ENCODE assay signal across 14 mouse cellular contexts in genomic region chr17:34729779-34730553, GRCm38 (mm10). TPM values are rescaled to one million over a fixed set of nuclear protein-coding genes. Genes with fewer than 3 reads are reported as not detected.
DNase-seq lines count a peak whose midpoint lies in the region; ATAC-seq and TF ChIP-seq lines count a peak whose summit lies in the region.
"Not testable (repeated sequence)": the region's sequence is repeated elsewhere in the genome, so short reads cannot be mapped to it uniquely, and the experiment has no call there.
"Had no signal": no experiment of that assay in that cellular context is flagged by ENCODE, and none has a peak within 500 bp of the region (broad histone marks: within the 10 kb centered on the region; RNA-seq: fewer than 3 reads in every experiment).

No protein-coding gene starts in this region.

- WGBS in liver, adult 2 months = 51% methylated on average over 12 of the region's 12 CpGs
- 64% methylated on average over 11 of the region's 12 CpGs for WGBS in liver, embryonic 16.5 days (ENCODE audit: insufficient replicate concordance)

- H3K4me2 ChIP-seq in liver, embryonic 16.5 days (ENCODE audit: low read depth, low read length) = not testable (repeated sequence)

- H3K9me3 ChIP-seq in liver, embryonic 16.5 days (replicated peaks; ENCODE audit: control insufficient read depth, low read length) = not testable (repeated sequence)

- peak; percentile 40 for ATAC-seq in liver, embryonic 16.5 days (ENCODE audit: low read depth)

- H3K79me2 ChIP-seq in liver, adult 2 months (ENCODE audit: control insufficient read depth, insufficient read depth, low read length) = not testable (repeated sequence)

- H3K4me1 ChIP-seq in liver, adult 2 months (ENCODE audit: control insufficient read depth, insufficient read depth, low read length) = peaks cover 30% of the 10 kb centered on the region
- H3K4me1 ChIP-seq in liver, embryonic 16.5 days (ENCODE audit: control insufficient read depth, low read depth, low read length) = not testable (repeated sequence)

- DNase-seq in adrenal gland, adult 2 months = peak; percentile 79
- DNase-seq in adrenal gland, postnatal 10 days = peak; percentile 48
- peak; percentile 31 for DNase-seq in adrenal gland, postnatal 25 days
- DNase-seq in liver, adult 2 months (ENCODE audit: extremely low read depth, low read depth, low spot score) = peak; percentile 51

- H3K9ac ChIP-seq in liver, adult 2 months (ENCODE audit: low read depth, low read length); liver, embryonic 16.5 days (ENCODE audit: low read depth, low read length): not testable (repeated sequence)

- not testable (repeated sequence) for H3K27me3 ChIP-seq in liver, adult 2 months (ENCODE audit: control insufficient read depth, insufficient read depth, low read length); liver, embryonic 16.5 days (ENCODE audit: control insufficient read depth, insufficient read depth, low read depth, low read length)

- TF ChIP-seq CTCF in liver, adult 2 months (IDR thresholded peaks at IDR 0.05; ENCODE audit: low read depth, low read length) = not testable (repeated sequence)

- not testable (repeated sequence) for H3K4me3 ChIP-seq in liver, adult 2 months (ENCODE audit: insufficient read depth, low read depth, low read length); liver, embryonic 16.5 days (ENCODE audit: low read depth, low read length)

- not testable (repeated sequence) for TF ChIP-seq POLR2A in liver, adult 2 months (IDR thresholded peaks at IDR 0.05; ENCODE audit: extremely low read depth, insufficient read depth, low read length)

- peaks cover 27% of the 10 kb centered on the region for H3K36me3 ChIP-seq in liver, adult 2 months (ENCODE audit: control insufficient read depth, insufficient read depth, low read length)
- not testable (repeated sequence) for H3K36me3 ChIP-seq in liver, embryonic 16.5 days (ENCODE audit: control insufficient read depth, insufficient read depth)

- peak overlapping the region; percentile 32; the same call in 1 of the 2 replicates for H3K27ac ChIP-seq in liver, adult 2 months (replicated peaks; ENCODE audit: insufficient read depth, low read depth, low read length)
- not testable (repeated sequence) for H3K27ac ChIP-seq in liver, embryonic 16.5 days (ENCODE audit: low read length)

RNA-seq across cellular contexts. Expression of gene C4b, which starts 13.7 kb away (rescaled TPM):
- total RNA-seq in adrenal gland, adult 2 months (2021) = 100 to 1,000 TPM; 121 to 181 TPM
- 48.1 and 51.4 TPM in 2 replicates for polyA plus RNA-seq in adrenal gland, adult 2 months (2012; rRNA removed)
- 100 to 1,000 TPM in 1 of 2 experiments, 10 to 100 TPM in 1; 88.4 to 156 TPM for total RNA-seq in adrenal gland, postnatal 10 days (2021)
- total RNA-seq in adrenal gland, postnatal 25 days (2021) = 134 and 138 TPM in 2 replicates
- 421 and 487 TPM in 2 replicates for total RNA-seq in liver, adult 2 months (2014; rRNA removed)
- polyA plus RNA-seq in liver, adult 2 months (2012; rRNA removed) = 561 and 742 TPM in 2 replicates
- 19.6 and 26.6 TPM in 2 replicates for polyA plus RNA-seq in liver, embryonic 16.5 days (2015; fragmentation: Nextera tagmentation; extraction: Ambion mirVana)
- polyA plus RNA-seq: C2C12; embryonic facial prominence, embryonic 11.5 days; embryonic facial prominence, embryonic 13.5 days; forebrain, embryonic 10.5 days; forebrain, embryonic 12.5 days; forebrain, embryonic 14.5 days; forebrain, embryonic 16.5 days had no signal

RNA-seq across cellular contexts. Expression of gene Tnxb, which starts 59.6 kb away (rescaled TPM):
- 10 to 100 TPM; 20.2 to 30.1 TPM for total RNA-seq in adrenal gland, adult 2 months (2021)
- polyA plus RNA-seq in adrenal gland, adult 2 months (2012; rRNA removed) = 23.4 and 23.6 TPM in 2 replicates
- 10 to 100 TPM; 40.6 to 47.3 TPM for total RNA-seq in adrenal gland, postnatal 10 days (2021)
- 23.7 and 25.4 TPM in 2 replicates for total RNA-seq in adrenal gland, postnatal 25 days (2021)
- total RNA-seq in liver, adult 2 months (2014; rRNA removed) = 3.6 and 5.6 TPM in 2 replicates
- polyA plus RNA-seq in liver, adult 2 months (2012; rRNA removed) = 2.4 and 3.5 TPM in 2 replicates
- 0.20 and 0.27 TPM in 2 replicates for polyA plus RNA-seq in liver, embryonic 16.5 days (2015; fragmentation: Nextera tagmentation; extraction: Ambion mirVana)
- total RNA-seq: common myeloid progenitor, adult 5-6 weeks had no signal
- polyA plus RNA-seq: embryonic facial prominence, embryonic 11.5 days; erythroblast, embryonic 14.5 days; forebrain, embryonic 10.5 days had no signal
